Mouse (Mus musculus): Measurements from ENCODE around the gene Fam90a1a. TPM values are rescaled to one million over a fixed set of nuclear protein-coding genes. Genes with fewer than 3 reads are reported as not detected.

The Fam90a1a gene
- total and polyA plus RNA-seq, 3 experiments = not detected

- H3K27ac ChIP-seq (ENCODE audit: control insufficient read depth, low read depth, low read length) = no peak overlapping the region
- no peak overlapping the region for H3K4me3 ChIP-seq (ENCODE audit: control insufficient read depth in 1 of 2, insufficient read depth in 1 of 2, low read depth in 2 of 2, low read length in 2 of 2)
- H3K27me3 ChIP-seq (ENCODE audit: control insufficient read depth in 1 of 2, insufficient read depth in 2 of 2, low read length in 2 of 2) = no peaks in the 10 kb centered on the region
- no peak for DNase-seq (ENCODE audit: low read depth, low spot score)
- H3K4me1 ChIP-seq (ENCODE audit: control insufficient read depth in 1 of 2, insufficient read depth in 2 of 2, low read length in 2 of 2) = no peaks in the 10 kb centered on the region
- no peak overlapping the region for H3K9ac ChIP-seq (ENCODE audit: control insufficient read depth, low read depth, low read length, poor library complexity, severe bottlenecking)
- no peaks in the 10 kb centered on the region for H3K36me3 ChIP-seq (ENCODE audit: control insufficient read depth in 1 of 2, insufficient read depth in 2 of 2, low read length in 2 of 2)
- no peaks in the 10 kb centered on the region for H3K9me3 ChIP-seq (replicated peaks; ENCODE audit: insufficient read depth, low read length)
- no peaks in the 10 kb centered on the region for H3K79me2 ChIP-seq (ENCODE audit: control insufficient read depth, insufficient read depth, low read length, poor library complexity)
- TF ChIP-seq GABPA (IDR thresholded peaks at IDR 0.05; ENCODE audit: low read depth, low read length) (no peak), UBTF (IDR thresholded peaks at IDR 0.05; ENCODE audit: borderline replicate concordance, insufficient read depth, low read depth, low read length) (no peak), USF1 (IDR thresholded peaks at IDR 0.05; ENCODE audit: low read depth, low read length) (no peak)
These were observed 11.1 kb upstream of the Fam90a1a start for GRCm38 (mm10) chr8:21947311-21948017.

GRCm38 (mm10) chr8:21955321-21955720, 3.2 kb upstream of the Fam90a1a start:
- Histone ChIP-seq H3K4me1 (ENCODE audit: control insufficient read depth in 1 of 2, insufficient read depth in 2 of 2, low read length in 2 of 2) (no peaks in the 10 kb centered on the region), H3K9ac (ENCODE audit: control insufficient read depth, low read depth, low read length, poor library complexity, severe bottlenecking) (no peak overlapping the region), H3K27ac (ENCODE audit: control insufficient read depth, low read depth, low read length) (no peak overlapping the region), H3K79me2 (ENCODE audit: control insufficient read depth, insufficient read depth, low read length, poor library complexity) (no peaks in the 10 kb centered on the region), H3K4me3 (ENCODE audit: control insufficient read depth in 1 of 2, insufficient read depth in 1 of 2, low read depth in 2 of 2, low read length in 2 of 2) (no peak overlapping the region), H3K9me3 (replicated peaks; ENCODE audit: insufficient read depth, low read length) (no peaks in the 10 kb centered on the region), H3K36me3 (ENCODE audit: control insufficient read depth in 1 of 2, insufficient read depth in 2 of 2, low read length in 2 of 2) (no peaks in the 10 kb centered on the region), H3K27me3 (ENCODE audit: control insufficient read depth in 1 of 2, insufficient read depth in 2 of 2, low read length in 2 of 2) (no peaks in the 10 kb centered on the region)
- peak; percentile 71 for DNase-seq (ENCODE audit: low read depth, low spot score)
- TF ChIP-seq ZMIZ1 (IDR thresholded peaks at IDR 0.05; ENCODE audit: low read depth, low read length) (no peak), MAX (IDR thresholded peaks at IDR 0.05; ENCODE audit: low read length) (no peak), USF1 (IDR thresholded peaks at IDR 0.05; ENCODE audit: low read depth, low read length) (no peak), SIN3A (IDR thresholded peaks at IDR 0.05; ENCODE audit: low read length) (no peak), EP300 (IDR thresholded peaks at IDR 0.05; ENCODE audit: low read depth in 1 of 2, low read length in 2 of 2) (no peak), RCOR1 (IDR thresholded peaks at IDR 0.05; ENCODE audit: low read depth, low read length) (no peak), POLR2AphosphoS2 (IDR thresholded peaks at IDR 0.05; ENCODE audit: low read length) (no peak), MXI1 (IDR thresholded peaks at IDR 0.05; ENCODE audit: low read depth, low read length) (no peak), POLR2AphosphoS5 (IDR thresholded peaks at IDR 0.05; ENCODE audit: borderline replicate concordance, low read depth, low read length) (no peak), MYB (IDR thresholded peaks at IDR 0.05; ENCODE audit: low read depth, low read length) (no peak), NRF1 (IDR thresholded peaks at IDR 0.05; ENCODE audit: insufficient read depth, low read depth, low read length, poor library complexity, severe bottlenecking) (no peak), ZNF384 (IDR thresholded peaks at IDR 0.05; ENCODE audit: low read depth, low read length) (no peak), SMC3 (IDR thresholded peaks at IDR 0.05; ENCODE audit: low read depth, low read length) (peak; percentile 77), JUND (IDR thresholded peaks at IDR 0.05; ENCODE audit: low read depth, low read length) (0 out of 2 replicates have a peak, but pooled peaks have one; percentile 28), USF2 (IDR thresholded peaks at IDR 0.05; ENCODE audit: borderline replicate concordance in 1 of 2, insufficient read depth in 1 of 2, low read depth in 1 of 2, low read length in 2 of 2) (no peak), MAFK (IDR thresholded peaks at IDR 0.05; ENCODE audit: borderline replicate concordance, low read depth, low read length) (no peak), RAD21 (IDR thresholded peaks at IDR 0.05; ENCODE audit: low read depth, low read length) (peak; percentile 80), MYC (IDR thresholded peaks at IDR 0.05; ENCODE audit: low read depth, low read length) (no peak), NELFE (IDR thresholded peaks at IDR 0.05; ENCODE audit: low read depth, low read length) (no peak), TAL1 (IDR thresholded peaks at IDR 0.05; ENCODE audit: low read length) (no peak), HCFC1 (IDR thresholded peaks at IDR 0.05; ENCODE audit: low read depth, low read length) (no peak), ELF1 (IDR thresholded peaks at IDR 0.05; ENCODE audit: low read depth, low read length) (no peak), UBTF (IDR thresholded peaks at IDR 0.05; ENCODE audit: borderline replicate concordance, insufficient read depth, low read depth, low read length) (no peak), TBP (IDR thresholded peaks at IDR 0.05; ENCODE audit: low read depth, low read length) (no peak), GABPA (IDR thresholded peaks at IDR 0.05; ENCODE audit: low read depth, low read length) (no peak), POLR2A (IDR thresholded peaks at IDR 0.05; ENCODE audit: control insufficient read depth in 1 of 2, insufficient read depth in 1 of 2, low read depth in 1 of 2, low read length in 2 of 2, poor library complexity in 1 of 2) (no peak), CHD1 (IDR thresholded peaks at IDR 0.05; ENCODE audit: low read depth, low read length) (no peak), ETS1 (IDR thresholded peaks at IDR 0.05; ENCODE audit: low read depth, low read length) (no peak), MAZ (IDR thresholded peaks at IDR 0.05; ENCODE audit: low read depth, low read length) (no peak), BHLHE40 (IDR thresholded peaks at IDR 0.05; ENCODE audit: borderline replicate concordance, low read depth, low read length) (no peak), CHD2 (IDR thresholded peaks at IDR 0.05; ENCODE audit: low read length) (no peak)
